Mouse (Mus musculus): ENCODE data around the gene Cd4.

Cd4 gene

DNA sequence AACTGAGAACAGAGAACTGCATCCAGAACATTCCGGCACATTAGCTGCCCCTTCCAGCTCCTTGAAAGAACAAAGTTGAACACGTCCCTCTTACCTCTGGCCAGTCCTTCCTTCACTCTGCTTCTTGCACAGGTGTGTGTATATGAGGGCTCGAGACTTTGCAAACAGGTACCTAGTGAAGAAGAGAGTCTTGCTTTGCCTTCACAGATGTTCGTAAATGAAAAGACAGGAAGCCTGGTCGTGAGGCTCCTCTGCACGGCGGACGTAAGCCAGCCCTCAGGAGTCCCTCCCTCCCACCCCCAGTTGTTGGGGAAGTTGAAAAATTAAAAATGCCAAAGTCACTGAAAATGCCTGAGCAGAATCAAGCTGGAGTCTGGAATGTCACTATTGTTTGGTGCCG lies at the start of gene Cd4:
Gene Cd4, minus strand, starts transcription at position 236 of the 400 bp plus-strand sequence.
- no peak for DNase-seq (ENCODE audit: low spot score in 2 of 2)

DNA sequence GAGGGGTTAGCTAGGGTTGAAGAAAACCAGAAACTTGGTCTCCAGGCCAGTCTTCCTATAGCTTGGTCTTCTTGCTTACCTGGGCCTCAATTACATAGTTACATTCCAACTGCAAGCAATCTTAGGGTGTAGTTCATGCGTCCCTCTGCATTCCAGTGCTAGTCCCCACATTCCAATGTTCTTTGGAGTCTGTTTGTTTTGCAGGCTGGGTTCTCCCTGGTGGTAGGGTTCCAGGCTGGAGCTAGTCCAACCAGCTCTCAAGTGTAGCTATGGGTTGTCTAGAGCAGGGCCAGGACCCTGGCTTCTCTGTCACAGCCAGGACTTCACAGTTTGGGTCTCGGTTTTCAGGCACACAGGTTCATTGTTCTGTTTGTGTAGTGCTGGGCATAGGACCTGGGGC lies 49.5 kb upstream of the Cd4 start:
- DNase-seq (ENCODE audit: low spot score in 2 of 2) = no peak

DNA sequence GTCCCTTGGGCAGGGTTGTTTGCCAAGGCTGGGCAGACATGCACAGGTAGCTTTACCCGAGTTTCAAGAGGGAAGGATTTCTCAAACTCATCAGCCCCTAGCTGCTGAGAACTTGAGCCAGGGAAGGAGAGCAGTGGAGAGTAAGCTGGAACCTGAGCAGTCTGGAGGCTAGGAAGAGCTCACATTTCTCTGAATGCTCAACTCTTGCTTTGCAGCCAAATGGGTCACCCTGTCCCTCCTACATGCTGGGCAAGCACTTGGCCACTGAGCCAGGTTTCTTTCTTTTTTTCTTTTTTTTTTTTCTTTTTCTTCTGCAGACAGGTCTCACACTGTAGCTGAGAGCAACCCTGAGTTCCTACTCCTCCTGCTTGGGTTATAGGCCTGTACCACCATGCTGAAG lies 48.7 kb upstream of the Cd4 start:
- DNase-seq (ENCODE audit: low spot score in 2 of 2) = no peak

DNA sequence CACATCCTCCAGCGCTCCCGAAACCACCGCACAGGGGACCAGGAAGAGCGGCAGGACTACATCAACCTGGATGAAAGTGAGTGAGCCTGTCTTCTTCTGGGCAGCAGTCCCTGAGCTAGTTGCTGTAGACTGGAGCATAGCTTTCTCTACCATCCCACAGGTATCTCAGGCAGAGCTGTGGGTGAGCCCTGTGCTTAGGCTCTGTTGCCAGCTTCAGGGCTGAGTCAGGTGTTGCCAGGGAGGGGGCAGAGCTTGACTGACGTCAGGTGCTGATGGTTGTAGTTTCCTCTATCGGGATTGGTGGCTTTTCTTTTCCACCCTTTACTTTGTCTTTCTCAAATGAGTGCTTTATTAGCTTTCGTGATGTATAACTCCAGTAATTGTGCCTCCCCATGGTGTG lies 46.6 kb upstream of the Cd4 start:
- DNase-seq (ENCODE audit: low spot score in 2 of 2) = no peak

DNA sequence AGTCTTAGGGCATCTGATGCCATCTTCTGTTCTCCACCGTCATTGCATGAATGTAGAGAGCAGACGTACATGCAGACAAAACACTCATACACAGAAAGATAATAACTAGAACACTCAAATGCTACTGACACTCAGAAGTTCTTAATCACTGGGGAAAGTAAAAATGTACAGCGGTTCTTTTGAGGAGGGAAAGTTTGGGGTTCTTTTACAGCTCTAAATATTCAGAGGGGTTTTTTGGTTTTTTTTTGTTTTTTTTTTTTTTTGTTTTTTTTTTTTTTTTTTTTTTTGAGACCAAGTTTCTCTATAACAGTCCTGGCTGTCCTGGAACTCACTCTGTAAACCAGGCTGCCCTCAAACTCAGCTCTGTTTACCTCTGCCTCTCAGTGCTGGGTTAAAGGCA lies 45.1 kb upstream of the Cd4 start:
- no peak for DNase-seq (ENCODE audit: low spot score in 2 of 2)

DNA sequence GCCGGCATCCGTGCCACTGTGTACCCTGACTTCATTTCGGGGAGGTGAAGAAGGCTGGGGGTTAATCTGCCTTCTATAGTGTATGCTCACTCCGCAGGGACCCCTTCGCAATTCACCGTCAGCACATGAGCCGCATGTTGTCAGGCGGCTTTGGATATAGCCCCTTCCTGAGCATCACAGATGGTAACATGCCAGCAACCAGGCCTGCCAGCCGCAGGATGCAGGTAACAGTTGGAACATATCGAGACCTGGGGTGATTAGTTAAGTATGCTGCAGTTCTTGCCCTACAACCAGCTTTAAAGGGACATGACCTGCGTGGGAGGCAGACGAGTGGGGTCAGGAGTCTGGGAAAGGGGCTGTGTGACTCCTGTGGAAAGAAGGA lies 44.3 kb upstream of the Cd4 start:
- no peak for DNase-seq (ENCODE audit: low spot score in 2 of 2)

DNA sequence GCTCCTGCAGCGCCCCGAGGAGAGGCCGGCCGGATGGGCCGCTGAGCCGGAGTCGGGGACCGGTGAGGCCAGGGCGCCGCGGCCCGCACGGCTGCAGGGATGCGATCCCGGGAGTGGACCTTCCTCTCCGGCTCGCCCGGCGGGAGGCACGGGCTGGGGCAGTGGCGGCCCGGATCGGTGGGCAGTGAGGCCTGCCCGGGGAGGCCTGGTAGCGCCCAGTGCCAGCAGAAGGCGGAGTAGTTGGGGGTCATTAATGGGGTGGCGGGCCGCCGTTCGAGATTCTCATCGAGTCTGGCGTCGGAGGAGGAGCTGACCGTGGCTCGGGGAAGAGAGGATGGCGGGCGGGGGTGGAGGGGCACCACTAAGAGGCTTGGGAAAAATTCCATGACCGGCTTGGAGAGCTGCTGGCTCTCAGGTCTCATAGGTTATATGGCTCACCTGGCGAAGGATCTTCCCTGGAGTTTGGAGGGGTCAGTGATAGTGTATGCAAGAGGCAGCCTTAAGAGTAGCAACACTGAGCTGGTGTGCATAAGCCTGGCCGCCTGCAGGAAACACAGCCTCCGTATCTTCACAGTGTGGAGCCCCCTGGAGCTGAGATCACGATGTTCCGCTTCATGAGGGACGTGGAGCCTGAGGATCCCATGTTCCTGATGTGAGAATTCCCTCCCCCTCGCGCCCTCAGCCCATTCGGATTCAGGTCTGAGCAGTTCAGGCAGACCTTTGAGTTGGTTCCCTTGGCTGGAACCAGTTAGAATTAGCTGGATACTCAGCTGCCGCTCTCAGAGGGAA lies 43.7 kb upstream of the Cd4 start:
- DNase-seq (ENCODE audit: low spot score in 2 of 2) = no peak

DNA sequence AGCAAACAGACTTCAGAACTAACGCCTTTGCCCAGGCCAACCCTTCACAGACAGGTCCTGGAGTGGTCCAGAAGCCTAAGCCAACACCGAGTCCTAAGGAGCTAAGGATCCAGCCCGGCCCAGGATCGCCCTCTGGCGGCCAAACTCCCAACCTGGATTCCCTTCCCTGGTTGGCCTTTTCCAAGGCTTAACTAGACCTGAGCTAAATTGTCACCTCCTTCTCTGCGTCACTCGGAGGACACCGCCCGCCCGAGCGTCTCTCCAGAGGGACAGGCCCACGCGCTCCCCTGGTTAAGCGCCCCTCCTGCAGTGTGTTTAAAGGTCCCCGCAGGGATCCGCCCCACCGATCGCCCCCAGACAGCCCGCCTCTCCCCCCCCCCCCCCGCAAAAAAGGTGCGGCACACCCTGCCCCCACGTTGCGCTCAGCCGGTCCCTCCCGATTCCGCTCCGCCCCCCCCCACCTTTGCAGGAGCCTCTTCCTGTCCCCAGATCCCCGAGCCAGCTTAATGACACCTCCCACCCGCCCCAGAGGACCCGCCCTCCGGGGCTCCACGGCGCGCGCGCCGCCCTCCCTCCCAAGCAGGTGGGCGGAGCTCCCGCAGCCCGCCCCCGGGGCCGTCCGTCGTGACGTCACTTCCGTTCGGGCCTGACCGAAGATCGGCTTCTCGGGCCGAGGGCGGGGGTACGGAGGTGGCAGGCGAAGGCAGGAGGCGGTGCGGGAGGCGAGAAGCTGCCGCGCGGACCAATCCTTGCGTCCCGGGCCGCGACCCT lies 42.9 kb upstream of the Cd4 start, which contains the start of gene Mlf2:
Gene Mlf2, plus strand, starts transcription at position 633 of the 771 bp plus-strand sequence.
- DNase-seq (ENCODE audit: low spot score in 2 of 2) = peak; percentile 98 to 99

DNA sequence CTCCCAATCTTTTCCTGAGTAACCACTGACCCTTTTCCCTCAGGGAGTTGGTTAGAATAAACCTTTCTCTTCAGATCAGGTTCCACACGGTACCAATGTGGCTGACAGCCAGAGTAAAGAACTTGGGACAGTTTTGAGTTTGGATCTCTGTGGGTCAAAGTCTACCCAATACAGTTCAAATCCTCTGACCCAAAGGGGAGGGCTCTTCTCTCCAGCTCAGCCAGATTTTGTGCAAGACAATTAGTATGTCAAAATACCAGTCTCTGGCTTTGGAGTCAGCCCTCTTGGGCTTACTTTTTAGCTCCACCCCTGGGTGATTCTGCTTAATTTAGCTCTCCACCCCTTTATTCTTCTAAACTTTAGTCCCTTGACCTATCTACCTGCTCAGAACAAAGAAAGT lies 42.2 kb upstream of the Cd4 start:
- no peak for DNase-seq (ENCODE audit: low spot score in 2 of 2)

DNA sequence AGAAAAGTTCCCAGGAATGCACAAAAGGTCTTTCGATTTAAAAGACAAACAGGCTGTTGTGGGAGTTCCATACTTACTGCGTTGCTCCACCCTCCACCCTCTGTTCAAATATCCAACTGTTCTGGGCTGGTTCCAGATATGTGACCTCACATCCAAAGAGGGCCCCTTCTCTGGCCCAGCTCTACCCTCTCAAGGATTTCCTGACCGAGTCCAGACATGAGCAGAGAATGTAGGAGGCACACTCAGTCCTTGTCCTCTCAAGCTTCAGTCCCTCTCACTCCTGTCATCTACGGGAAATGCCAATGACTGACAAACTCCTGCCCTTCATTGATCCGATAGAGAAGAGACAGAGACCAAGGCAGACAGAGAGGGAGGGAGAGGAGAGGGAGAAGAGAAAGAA lies 37.9 kb upstream of the Cd4 start:
- no peak for DNase-seq (ENCODE audit: low spot score in 2 of 2)

DNA sequence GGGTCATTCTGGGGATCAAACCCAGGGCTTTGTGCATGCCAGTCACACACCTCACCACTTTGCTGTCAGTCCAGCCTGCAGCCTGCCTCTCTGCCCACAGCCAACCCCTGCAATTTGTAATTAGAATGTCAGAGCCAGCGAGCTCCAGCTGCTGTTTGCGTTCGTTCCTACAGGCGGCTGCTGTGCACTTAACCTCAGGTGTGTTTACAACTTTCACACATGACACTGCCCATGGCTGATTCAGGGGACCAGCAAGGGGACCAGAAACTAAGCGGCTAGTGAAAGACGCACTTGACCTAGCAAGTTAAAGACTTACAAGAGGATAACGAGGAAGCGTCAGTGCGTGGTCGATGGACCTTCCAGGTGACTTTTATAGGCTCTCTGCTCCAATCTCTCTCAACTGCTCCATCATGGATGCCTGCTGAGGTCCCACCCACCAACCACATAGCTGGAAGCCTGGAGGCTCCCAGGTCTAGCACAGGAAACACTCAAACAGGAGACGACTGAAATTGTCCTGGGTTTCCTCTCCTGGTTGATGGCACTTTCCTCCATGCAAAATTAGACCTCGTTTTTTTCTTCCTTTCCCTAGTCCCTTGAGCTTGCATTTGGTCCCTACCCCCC lies 37.3 kb upstream of the Cd4 start:
- no peak for DNase-seq (ENCODE audit: low spot score in 2 of 2)

DNA sequence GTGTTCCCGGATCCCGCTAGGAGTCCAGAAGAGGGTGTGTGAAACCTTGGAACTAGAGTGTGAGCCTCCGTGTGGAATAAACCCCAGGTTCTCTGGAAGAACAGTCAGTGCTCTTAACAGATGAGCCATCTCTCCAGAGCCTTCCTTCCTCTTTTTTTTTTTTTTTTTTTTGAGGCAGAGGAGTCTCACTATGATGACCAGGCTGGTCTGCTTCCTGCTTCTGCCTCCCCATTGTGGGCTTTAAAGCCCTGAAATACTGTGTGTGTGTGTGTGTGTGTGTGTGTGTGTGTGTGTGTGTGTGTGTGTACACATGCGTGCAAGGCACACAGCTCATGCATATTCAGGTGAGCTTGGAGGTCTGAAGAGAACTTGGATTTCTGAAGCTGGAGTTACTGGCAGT lies 33.5 kb upstream of the Cd4 start:
- no peak for DNase-seq (ENCODE audit: low spot score in 2 of 2)

DNA sequence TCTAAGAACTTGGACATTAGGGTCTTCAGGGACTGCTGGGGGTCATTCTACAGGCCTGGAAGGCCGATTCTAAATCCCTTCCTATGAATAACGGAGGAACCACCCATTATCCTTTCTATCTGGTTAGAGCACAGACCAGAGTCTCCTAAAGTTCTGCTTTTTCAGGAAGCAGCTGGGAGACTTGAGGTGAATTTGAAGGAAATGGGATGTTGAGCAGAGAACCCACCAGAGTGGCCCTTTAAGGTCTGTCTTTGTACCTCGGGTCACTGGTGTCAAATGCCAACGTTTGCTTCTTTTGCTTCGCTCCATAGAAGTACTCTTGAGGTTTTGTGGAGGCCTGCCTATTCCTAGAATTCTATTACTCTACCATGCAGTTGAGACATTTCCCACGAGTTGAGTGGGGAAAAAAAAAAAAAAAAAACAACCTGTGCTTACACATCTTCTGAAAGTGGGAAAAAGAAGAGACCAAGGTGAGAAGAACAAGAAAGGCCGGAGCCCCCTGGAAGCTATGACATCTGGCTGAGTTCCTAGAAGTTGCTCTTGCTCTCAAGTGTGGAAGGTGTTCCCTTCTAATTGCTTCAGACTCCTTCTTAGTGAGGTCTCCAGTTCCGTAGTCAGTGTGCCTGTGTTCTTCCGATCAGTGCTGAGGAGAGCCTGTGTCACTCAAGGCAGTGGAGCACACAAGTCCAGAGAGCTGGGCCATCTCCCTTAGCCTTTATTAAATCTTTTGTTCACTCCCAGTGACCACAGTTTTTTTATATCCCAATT lies 32.5 kb upstream of the Cd4 start:
- DNase-seq (ENCODE audit: low spot score in 2 of 2) = no peak

DNA sequence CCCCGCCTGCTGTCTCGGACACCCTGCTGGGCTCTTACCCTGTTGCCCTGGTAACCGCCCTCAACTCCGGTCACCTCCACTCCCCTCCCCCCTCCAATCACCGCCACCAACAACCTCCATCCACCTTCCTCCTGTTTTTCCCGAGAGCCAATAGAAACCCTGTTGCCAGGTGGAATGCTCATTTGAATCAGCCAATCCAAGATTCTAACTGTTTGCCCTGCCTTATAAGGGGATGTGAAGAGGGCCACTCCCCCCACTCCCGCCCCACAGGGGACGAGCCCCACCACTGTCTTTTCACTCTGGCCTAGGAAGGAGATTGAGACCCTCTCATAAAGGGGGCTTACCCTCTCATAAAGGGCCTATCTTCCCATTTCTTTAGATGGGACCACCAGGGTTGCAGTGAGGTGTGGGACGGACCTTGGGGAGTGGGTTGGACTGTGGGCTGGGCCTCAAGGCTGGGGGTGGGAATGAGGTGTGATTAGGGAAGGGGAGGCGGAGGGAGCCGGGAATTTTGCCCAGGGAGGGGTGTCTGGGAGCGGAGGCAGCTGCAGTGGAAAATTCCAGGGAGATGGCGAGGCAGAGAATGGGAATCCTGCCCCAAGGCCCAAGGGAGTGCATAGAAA lies 31.8 kb upstream of the Cd4 start, which contains the start of gene Ptms:
Gene Ptms, minus strand, starts transcription at position 409 of the 623 bp plus-strand sequence.
- peak; percentile 59 to 91 for DNase-seq (ENCODE audit: low spot score in 2 of 2)

DNA sequence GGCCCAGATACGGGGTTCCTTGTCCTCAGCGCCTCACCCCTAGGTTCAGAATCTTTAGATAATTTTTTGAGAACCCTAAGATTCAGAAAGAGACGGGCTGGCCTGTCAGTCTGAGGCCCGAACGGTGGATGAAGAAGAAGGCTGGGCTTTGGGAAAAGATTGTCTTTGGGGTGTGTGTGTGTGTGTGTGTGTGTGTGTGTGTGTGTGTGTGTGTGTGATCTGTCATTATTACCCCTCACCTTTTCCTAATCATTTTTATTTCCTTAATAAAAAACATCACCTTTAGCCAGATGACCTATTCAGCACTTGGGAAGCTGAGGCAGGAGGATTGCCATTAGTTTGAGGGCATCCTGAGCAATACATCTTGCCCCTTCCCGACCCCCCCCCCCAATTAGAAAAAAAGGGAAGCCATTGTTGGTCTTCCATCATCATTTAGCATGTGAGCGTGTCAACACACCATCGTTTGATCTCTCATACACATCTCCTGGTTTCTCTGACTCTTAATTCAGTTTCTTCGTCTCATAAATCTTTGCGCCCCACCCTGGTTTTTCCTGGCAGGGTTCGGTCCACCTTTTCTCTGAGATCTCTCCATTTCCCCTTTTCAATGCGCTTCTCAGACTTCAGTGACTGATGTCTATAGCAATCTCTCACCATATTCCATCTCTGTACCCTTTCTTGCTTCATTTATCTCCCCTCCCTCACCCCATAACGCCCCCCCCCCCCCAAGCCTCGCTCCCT lies 31.0 kb upstream of the Cd4 start:
- no peak for DNase-seq (ENCODE audit: low spot score in 2 of 2)

DNA sequence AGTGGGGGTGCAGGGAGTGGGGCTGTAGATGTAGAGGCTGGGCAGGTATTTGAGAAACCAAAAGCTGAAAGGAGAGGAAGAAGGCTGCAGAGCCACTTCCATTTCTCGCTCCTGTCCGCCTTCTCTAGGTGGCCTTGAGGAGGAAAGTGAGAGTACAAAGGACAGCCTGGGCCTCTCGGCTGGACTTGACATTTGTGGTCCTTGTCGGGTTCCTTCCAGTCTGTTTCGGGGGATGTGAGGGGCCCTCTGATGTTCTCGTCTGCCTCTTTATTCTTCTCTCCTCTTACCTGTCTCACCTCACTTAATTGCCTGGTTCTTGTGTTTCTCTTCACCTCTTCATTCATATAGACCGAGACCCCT lies 30.3 kb upstream of the Cd4 start:
- no peak for DNase-seq (ENCODE audit: low spot score in 2 of 2)

DNA sequence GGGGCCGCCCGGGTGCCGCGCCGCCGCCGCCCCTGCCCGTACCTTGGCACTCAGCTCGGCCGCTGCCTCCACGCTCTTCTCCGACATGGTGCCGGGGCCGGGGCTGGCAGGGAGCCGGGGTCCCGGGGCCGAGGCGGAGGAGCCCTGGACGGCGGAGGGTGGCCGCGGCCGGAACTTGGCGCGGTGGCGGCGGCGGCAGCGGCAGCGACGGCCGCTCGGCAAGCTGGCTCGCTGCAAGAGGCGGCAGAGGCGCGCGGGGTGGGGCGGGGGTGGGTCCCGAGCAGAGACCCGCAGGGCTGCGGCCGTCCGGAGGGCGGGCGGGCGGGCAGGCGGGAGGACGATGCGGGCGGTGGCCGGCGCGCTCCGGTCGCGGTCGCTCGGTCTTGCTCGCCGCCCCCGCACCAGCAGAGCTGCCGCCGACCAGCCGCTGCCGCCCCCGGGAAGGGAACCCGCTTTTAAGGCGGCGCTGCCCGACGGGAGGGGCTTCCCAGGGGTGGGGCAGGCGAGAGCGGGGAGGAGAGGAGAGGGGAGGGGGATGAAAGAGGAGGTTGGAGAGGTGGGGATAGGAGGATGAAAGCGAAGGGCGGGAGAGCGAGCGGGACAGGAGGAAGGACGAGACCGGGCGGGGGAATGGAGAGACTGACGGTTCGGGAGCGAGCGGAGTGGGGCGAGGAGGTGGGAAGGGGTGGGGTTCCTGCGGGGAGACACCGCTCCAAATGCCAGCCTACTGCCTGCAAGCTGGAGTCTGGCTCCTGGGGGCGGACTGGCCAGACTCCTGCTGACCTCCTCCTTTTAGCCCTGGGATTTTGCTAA lies 29.7 kb upstream of the Cd4 start:
- peak; percentile 78 to 90 for DNase-seq (ENCODE audit: low spot score in 2 of 2)

DNA sequence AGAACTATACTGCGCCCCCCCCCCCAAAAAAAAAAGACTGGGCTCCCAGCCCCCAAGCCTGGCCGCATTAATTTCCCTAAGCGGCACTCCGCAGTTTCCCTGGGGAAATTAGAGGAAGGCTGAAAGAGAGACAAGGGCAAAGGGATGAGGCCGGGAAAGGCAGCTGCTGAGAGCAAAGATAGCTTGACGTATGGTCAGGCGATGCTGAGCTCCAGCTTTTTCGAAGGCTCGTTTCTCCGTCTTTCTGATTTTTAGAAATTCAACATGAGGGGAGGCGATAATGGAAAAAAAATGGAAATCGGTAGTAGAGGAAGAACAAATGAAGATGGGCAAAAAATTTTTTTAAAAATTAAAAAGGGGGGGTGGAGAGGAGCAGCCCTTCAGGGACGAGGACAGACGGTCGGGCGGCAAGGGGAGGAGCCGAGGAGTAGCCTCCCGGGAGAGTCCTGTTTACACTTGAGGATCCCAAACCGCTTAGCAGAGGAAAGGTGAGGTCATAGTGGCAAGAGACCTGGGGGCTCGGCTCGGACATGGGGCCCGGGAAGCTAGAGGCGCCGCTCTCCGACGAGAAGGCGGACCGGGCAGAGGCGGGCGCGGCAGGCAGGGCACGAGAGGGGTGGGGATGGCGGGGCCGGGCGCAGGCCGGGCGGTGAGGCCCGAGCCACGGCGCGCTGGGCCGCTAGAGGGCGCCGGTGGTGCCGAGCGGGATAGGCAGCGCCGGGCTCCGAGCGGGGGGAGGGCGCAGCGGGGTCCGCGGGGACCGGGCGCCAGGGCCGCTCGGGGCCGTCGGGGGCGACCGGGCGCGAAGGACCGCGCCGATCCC lies 28.9 kb upstream of the Cd4 start:
- DNase-seq (ENCODE audit: low spot score in 2 of 2) = peak; percentile 84 to 88

All from urinary bladder, adult 18-20 months (tissue).